In genomic region chr9:44568083-44568455, GRCm38 (mm10) we compare ENCODE assay signal across 13 mouse cellular contexts. TPM values are rescaled to one million over a fixed set of nuclear protein-coding genes. Genes with fewer than 3 reads are reported as not detected.
A peak's percentile ranks its signal among the peaks of the same experiment; 100 is the strongest.
DNase-seq lines count a peak whose midpoint lies in the region; ATAC-seq and TF ChIP-seq lines count a peak whose summit lies in the region.
"Had no signal": no experiment of that assay in that cellular context is flagged by ENCODE, and none has a peak within 500 bp of the region (broad histone marks: within the 10 kb centered on the region; RNA-seq: fewer than 3 reads in every experiment).

No protein-coding gene starts in this region.

- WGBS in lung, embryonic 15.5 days: 41% methylated on average over 7 of the region's 7 CpGs
- WGBS in kidney, embryonic 15.5 days: 47% methylated on average over 7 of the region's 7 CpGs

- H3K27me3 ChIP-seq in lung, embryonic 15.5 days: no peaks in the 10 kb centered on the region
- no peaks in the 10 kb centered on the region for H3K27me3 ChIP-seq in E14TG2a.4 (ENCODE audit: insufficient read depth, low read length)
- H3K27me3 ChIP-seq in kidney, embryonic 15.5 days: no peaks in the 10 kb centered on the region
- H3K27me3 ChIP-seq: embryonic facial prominence, embryonic 15.5 days had no signal

- H3K4me1 ChIP-seq in lung, embryonic 15.5 days: no peaks in the 10 kb centered on the region
- H3K4me1 ChIP-seq in E14TG2a.4 (replicated peaks; ENCODE audit: low read depth, low read length): peaks cover 14% of the 10 kb centered on the region
- 0 out of 2 replicates have a peak, but pooled peaks cover 3% of the 10 kb centered on the region for H3K4me1 ChIP-seq in kidney, embryonic 15.5 days
- H3K4me1 ChIP-seq: embryonic facial prominence, embryonic 15.5 days had no signal

- H3K36me3 ChIP-seq in lung, embryonic 15.5 days: no peaks in the 10 kb centered on the region
- no peaks in the 10 kb centered on the region for H3K36me3 ChIP-seq in E14TG2a.4 (ENCODE audit: insufficient read depth, low read length)
- H3K36me3 ChIP-seq in kidney, embryonic 15.5 days: no peaks in the 10 kb centered on the region
- H3K36me3 ChIP-seq: embryonic facial prominence, embryonic 15.5 days; heart, embryonic 10.5 days had no signal

- 0 out of 2 replicates have a peak overlapping the region, but pooled peaks have one; percentile 5 for H3K27ac ChIP-seq in lung, embryonic 15.5 days
- H3K27ac ChIP-seq in kidney, embryonic 15.5 days: no peak overlapping the region
- H3K27ac ChIP-seq: embryonic facial prominence, embryonic 15.5 days; heart, embryonic 10.5 days; layer of hippocampus, adult 2 months had no signal

- no peak for TF ChIP-seq CTCF in E14TG2a.4 (conservative IDR thresholded peaks at IDR 0.05; ENCODE audit: low read length)

- H3K4me3 ChIP-seq in lung, embryonic 15.5 days: no peak overlapping the region
- H3K4me3 ChIP-seq in E14TG2a.4 (replicated peaks; ENCODE audit: low read length): 0 out of 2 replicates have a peak overlapping the region, but pooled peaks have one; percentile 35
- H3K4me3 ChIP-seq in kidney, embryonic 15.5 days (replicated peaks): no peak overlapping the region
- H3K4me3 ChIP-seq: embryonic facial prominence, embryonic 15.5 days; heart, embryonic 10.5 days; layer of hippocampus, adult 2 months had no signal

- no peak overlapping the region for H3K9ac ChIP-seq in lung, embryonic 15.5 days
- H3K9ac ChIP-seq in kidney, embryonic 15.5 days: no peak overlapping the region
- H3K9ac ChIP-seq: embryonic facial prominence, embryonic 15.5 days had no signal

- no peak for ATAC-seq in lung, embryonic 15.5 days (ENCODE audit: borderline replicate concordance, extremely low read depth, low FRiP score, low TSS enrichment)
- ATAC-seq in inflammation-experienced regulatory T-cells, adult 6 months: peak; percentile 67
- no peak for ATAC-seq in kidney, embryonic 15.5 days (replicated peaks; ENCODE audit: low FRiP score)
- ATAC-seq: forebrain, embryonic 16.5 days; midbrain, embryonic 16.5 days had no signal

- H3K4me2 ChIP-seq in lung, embryonic 15.5 days: no peak overlapping the region
- no peak overlapping the region for H3K4me2 ChIP-seq in kidney, embryonic 15.5 days
- H3K4me2 ChIP-seq: embryonic facial prominence, embryonic 15.5 days had no signal

- DNase-seq in lung, postnatal 4 days: no peak
- peak; percentile 85 for DNase-seq in naive thymus-derived CD4-positive, alpha-beta T cell, adult 2 months (ENCODE audit: low read depth)
- no peak for DNase-seq in frontal cortex, postnatal 14 days (ENCODE audit: low spot score in 2 of 2)
- DNase-seq: adrenal gland, postnatal 25 days had no signal

- no peaks in the 10 kb centered on the region for H3K9me3 ChIP-seq in lung, embryonic 15.5 days
- H3K9me3 ChIP-seq in E14TG2a.4 (ENCODE audit: low read length): no peaks in the 10 kb centered on the region
- no peaks in the 10 kb centered on the region for H3K9me3 ChIP-seq in kidney, embryonic 15.5 days (replicated peaks)
- H3K9me3 ChIP-seq: embryonic facial prominence, embryonic 15.5 days; heart, embryonic 10.5 days had no signal

RNA-seq across cellular contexts. Expression of gene Cxcr5, which starts 6.4 kb away (rescaled TPM):
- polyA plus RNA-seq in lung, embryonic 15.5 days (2015; fragmentation: Nextera tagmentation; extraction: Ambion mirVana): not detected in 2 replicates
- 100 to 1,000 TPM in 2 of 3 experiments, 10 to 100 TPM in 1; 62.4 to 131 (median 115) TPM for polyA plus RNA-seq in inflammation-experienced regulatory T-cells, adult 6 months (2017; shearing (Covaris generic))
- polyA plus RNA-seq in kidney, embryonic 15.5 days (2015; fragmentation: Nextera tagmentation; extraction: Ambion mirVana): not detected in 2 replicates
- polyA plus RNA-seq: forebrain, embryonic 16.5 days; heart, embryonic 10.5 days; midbrain, embryonic 16.5 days had no signal

RNA-seq across cellular contexts. Expression of gene Ddx6, which starts 36.6 kb away (rescaled TPM):
- 20.7 and 22.5 TPM in 2 replicates for polyA plus RNA-seq in lung, embryonic 15.5 days (2015; fragmentation: Nextera tagmentation; extraction: Ambion mirVana)
- 100 to 1,000 TPM in 1 of 3 experiments, 10 to 100 TPM in 2; 57.3 to 129 (median 66.8) TPM for polyA plus RNA-seq in inflammation-experienced regulatory T-cells, adult 6 months (2017; shearing (Covaris generic))
- polyA plus RNA-seq in kidney, embryonic 15.5 days (2015; fragmentation: Nextera tagmentation; extraction: Ambion mirVana): 16.7 and 17.9 TPM in 2 replicates

Comparison
In these comparisons a context has a peak if more than half of its experiments do, and no peak if none do; other contexts are left out.
1. RNA of gene Cxcr5, which starts 6.4 kb away (polyA plus RNA-seq): 62.4 to 131 TPM in inflammation-experienced regulatory T-cells, adult 6 months; not detected in kidney, embryonic 15.5 days and not detected in lung, embryonic 15.5 days; every median in the first group is over 10 times any median in the second.